Mouse (Mus musculus) retina, postnatal 1 day (tissue): ENCODE results near the gene Wnt10a.
"Not testable (repeated sequence)": the region's sequence is repeated elsewhere in the genome, so short reads cannot be mapped to it uniquely, and the experiment has no call there.

Experiments used
- DNase-seq: peaks from one replicate; pipeline ENCODE4 v3.0.0-alpha.2; 2012

The Wnt10a gene

GRCm38 (mm10) chr1:74816612-74817199 is 25.4 kb downstream of the Wnt10a start:
- DNase-seq = peak; percentile 95

GRCm38 (mm10) chr1:74817219-74817618 is 25.9 kb downstream of the Wnt10a start:
- no peak for DNase-seq

GRCm38 (mm10) chr1:74818509-74818908 is 27.2 kb downstream of the Wnt10a start:
- no peak for DNase-seq

GRCm38 (mm10) chr1:74823598-74823997 is 32.3 kb downstream of the Wnt10a start:
- not testable (repeated sequence) for DNase-seq

- no peak for DNase-seq
Measured at GRCm38 (mm10) chr1:74824518-74825302, 33.4 kb downstream of the Wnt10a start.

GRCm38 (mm10) chr1:74830061-74830460 is 38.7 kb downstream of the Wnt10a start:
- no peak for DNase-seq

GRCm38 (mm10) chr1:74833255-74833654 is 41.9 kb downstream of the Wnt10a start:
- no peak for DNase-seq

GRCm38 (mm10) chr1:74843090-74843489 is 51.8 kb downstream of the Wnt10a start:
- no peak for DNase-seq

- DNase-seq = peak; percentile 7
Measured at GRCm38 (mm10) chr1:74846341-74846740, 55.0 kb downstream of the Wnt10a start.

- no peak for DNase-seq
Measured at GRCm38 (mm10) chr1:74848946-74849345, 57.6 kb downstream of the Wnt10a start.

- peak; percentile 15 for DNase-seq
Measured at GRCm38 (mm10) chr1:74850251-74850650, 58.9 kb downstream of the Wnt10a start.

- peak; percentile 7 for DNase-seq
Measured at GRCm38 (mm10) chr1:74851001-74851775, 59.9 kb downstream of the Wnt10a start.
